Mouse (Mus musculus) bone marrow, adult 2 months (tissue): ENCODE measurements around the gene Gm3417. TPM values are rescaled to one million over a fixed set of nuclear protein-coding genes. Genes with fewer than 3 reads are reported as not detected.
"Not testable (repeated sequence)": the region's sequence is repeated elsewhere in the genome, so short reads cannot be mapped to it uniquely, and the experiment has no call there.

ENCODE experiments used
- H3K27ac ChIP-seq: fragments of 200-500 bp; 2 replicates; pipeline ENCODE4 v1.5.1; 2012; ENCODE audit warnings: low read depth, mild to moderate bottlenecking, control low read depth, inconsistent platforms, low read length; ENCODE audit not compliant: control insufficient read depth, poor library complexity, insufficient read depth
- H3K4me1 ChIP-seq: fragments of 200-500 bp; 2 replicates; pipeline ENCODE4 v1.6.1; 2011; ENCODE audit warnings: low read length; ENCODE audit not compliant: control insufficient read depth, insufficient read depth
- H3K4me3 ChIP-seq: fragments of 200-500 bp; replicated peaks from 2 replicates; pipeline ENCODE3; 2011; ENCODE audit warnings: mild to moderate bottlenecking, low read depth, low read length, control low read depth; ENCODE audit not compliant: control insufficient read depth
- WGBS: fragments of 180-500 bp; shearing (Covaris S2); methylation state at CpG from one replicate; pipeline ENCODE4 v1.1.7; 2018; 5-methylcytosine and 5-hydroxymethylcytosine counted together
- polyA plus RNA-seq: library from polyadenylated mRNA; stranded (reverse); fragments of >200 nt; gene quantifications from 2 replicates; pipeline ENCODE4 v1.2.4, GENCODE M21; 2011; ENCODE audit warnings: low replicate concordance; ENCODE audit not compliant: missing spikeins, insufficient read depth, insufficient read length

The Gm3417 gene
- polyA plus RNA-seq: not detected in 2 replicates

DNA sequence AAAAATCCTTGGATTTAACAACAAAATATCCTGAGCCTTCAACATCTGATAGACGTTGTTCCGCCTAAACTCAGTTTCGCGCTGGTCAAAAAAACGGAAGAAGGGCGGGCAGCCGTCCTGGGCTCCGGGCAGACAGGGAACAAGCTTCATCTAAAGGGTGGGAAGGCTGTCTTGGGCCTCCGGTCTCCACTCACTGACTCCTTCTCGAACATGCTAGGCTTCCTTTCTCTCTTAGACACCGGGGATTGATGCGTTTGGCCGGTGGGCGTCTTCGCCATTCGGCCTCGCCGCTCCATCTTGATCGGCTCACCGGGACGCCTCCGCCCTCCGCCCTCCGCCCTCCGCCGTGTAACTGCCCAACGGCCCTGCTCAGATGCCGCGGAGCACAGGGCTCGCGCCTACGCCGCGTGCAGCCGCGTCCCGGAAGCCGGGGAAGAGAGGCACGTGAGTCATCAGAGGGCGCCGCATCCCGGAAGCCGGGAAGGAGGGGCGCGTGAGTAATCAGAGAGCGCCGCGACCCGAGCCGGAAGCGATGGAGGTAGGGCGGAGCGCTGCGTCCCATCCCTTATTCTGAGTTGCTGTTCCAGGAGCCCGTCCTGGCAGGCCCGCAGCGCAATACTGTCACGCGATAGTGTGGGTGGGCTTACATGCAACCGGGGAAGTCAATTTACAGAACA lies at the start of gene Gm3417, which contains the start of gene 9030025P20Rik:
Gene Gm3417, minus strand, starts transcription at position 429 of the 677 bp plus-strand sequence.
Gene 9030025P20Rik, plus strand, starts transcription at position 107 of the 677 bp plus-strand sequence.
- not testable (repeated sequence) for H3K4me1 ChIP-seq, H3K4me3 ChIP-seq, H3K27ac ChIP-seq
- WGBS: no CpG with 5 or more reads among the region's 60 CpGs

DNA sequence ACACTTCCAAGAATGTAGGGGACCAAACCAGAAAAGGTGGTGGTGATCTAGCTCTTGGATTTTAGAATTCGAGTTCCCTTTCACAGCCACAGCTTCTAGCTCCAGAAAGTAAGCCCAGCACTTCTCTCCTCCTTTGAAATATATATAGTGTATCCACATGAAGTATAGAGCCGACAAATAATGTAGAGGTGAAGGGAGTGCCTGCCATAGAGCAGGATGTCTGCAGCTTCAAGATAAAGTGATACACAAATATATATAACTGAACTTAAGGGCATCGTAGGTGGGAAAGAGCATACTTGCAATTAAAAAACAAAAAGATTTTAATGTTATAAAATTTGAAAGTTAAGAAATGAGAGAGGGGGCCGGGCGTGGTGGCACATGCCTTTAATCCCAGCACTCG lies 46.9 kb upstream of the Gm3417 start:
- not testable (repeated sequence) for H3K4me3 ChIP-seq, H3K4me1 ChIP-seq, H3K27ac ChIP-seq
- no CpG with 5 or more reads among the region's 6 CpGs for WGBS

DNA sequence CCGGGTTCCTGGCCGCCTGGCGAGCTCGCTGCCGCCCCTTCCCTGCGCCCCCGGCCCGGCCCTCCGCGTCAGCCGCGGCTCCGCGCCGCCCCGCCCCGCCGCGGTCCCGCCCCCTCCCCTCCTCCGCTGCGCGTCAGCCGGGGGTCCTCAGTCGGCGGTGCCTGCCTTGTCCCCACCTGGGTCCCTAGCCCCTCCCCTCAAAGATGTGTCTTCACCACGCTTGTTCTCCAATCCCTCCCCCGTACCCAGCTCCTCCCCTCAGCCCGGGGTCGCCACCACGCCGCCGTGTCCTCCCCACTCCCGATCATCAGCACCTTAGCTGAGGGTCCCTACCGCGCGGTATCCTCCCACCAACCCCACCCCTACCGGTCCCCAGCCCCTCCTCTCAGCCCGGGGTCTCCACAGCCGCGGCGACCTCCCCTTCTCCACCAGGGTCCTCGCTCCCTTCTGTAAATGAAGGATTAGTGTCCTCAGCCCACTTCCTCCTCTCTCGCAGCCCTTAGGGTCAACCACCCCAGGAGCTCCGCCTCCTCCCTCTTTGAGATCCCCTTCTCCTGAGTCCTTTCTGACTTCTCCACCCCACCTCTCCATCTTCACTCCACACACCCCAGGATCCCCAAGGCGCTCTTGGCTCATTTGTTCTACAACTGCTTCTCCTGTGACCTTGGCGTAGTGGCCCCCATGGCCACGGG lies 46.1 kb upstream of the Gm3417 start:
- not testable (repeated sequence) for H3K4me1 ChIP-seq, H3K4me3 ChIP-seq, H3K27ac ChIP-seq
- WGBS: no CpG with 5 or more reads among the region's 48 CpGs

DNA sequence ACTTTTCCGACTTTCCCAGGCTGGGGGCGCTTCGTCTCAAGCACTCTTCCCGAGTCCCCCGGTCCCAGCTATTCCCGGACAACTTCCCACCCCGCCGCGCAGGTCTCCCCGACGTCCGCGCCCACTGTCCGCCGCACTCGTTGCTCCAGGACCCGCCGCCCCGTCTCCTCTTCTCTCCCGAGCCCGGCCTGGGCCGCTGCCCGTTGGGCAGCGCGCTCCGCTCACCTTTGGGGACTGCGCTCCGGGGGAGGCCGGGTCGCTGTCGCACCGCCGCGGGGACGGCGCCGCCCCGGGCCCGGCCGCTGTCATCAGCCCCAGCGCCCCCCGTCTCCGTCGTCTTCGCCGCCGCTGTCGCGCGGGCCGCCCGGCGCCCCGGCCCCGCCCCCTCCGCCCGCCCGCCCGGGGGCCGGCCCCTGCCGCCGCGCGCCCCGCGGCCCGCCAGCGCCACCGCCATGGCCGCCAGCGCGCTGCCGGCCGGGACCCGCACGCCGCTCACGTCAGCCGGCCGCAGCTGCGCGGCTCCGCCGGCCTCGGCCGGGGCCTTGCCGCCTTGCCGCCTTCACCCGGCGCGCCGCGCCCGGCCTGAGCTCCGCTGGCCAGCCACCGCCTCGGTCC lies 45.4 kb upstream of the Gm3417 start:
- not testable (repeated sequence) for H3K4me1 ChIP-seq, H3K4me3 ChIP-seq, H3K27ac ChIP-seq
- no CpG with 5 or more reads among the region's 97 CpGs for WGBS

DNA sequence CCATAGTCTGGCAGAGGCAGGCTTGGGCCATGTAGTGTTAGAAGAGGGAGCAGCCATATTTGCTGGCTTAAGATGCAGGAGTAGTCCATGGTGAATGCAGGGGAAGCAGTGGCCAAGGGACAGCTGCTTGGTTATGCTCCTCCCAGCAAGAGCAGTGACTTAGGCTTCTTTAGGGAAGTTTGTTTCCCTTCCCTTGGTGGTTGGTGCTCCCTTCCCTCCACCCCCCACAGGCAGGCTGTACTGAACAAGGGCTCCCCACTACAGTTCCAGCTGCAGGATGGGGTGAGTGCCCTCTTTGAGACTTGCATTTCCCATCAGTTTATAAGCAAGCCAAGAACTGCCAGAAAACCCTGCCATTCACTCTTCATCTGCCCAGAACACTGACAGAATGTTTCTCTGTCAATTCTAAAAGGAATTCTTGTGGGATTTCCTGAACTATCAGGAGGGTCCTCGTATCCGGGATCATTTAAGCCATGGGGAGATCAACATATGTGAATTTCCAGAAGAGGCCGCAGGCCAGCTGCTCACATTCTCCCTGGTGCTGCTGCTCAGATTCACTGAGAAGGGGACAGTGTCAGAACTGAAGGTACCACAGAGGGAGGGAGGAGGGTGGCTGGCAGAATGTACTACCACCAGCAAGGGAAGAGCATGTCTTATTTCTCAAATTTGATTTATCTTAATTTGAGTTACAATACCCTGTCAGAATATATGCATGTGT lies 43.1 kb upstream of the Gm3417 start:
- 82% methylated on average over 3 of the region's 3 CpGs for WGBS
- H3K4me3 ChIP-seq, H3K4me1 ChIP-seq: not testable (repeated sequence)
- peak overlapping the region; percentile 48; the same call in 1 of the 2 replicates for H3K27ac ChIP-seq

DNA sequence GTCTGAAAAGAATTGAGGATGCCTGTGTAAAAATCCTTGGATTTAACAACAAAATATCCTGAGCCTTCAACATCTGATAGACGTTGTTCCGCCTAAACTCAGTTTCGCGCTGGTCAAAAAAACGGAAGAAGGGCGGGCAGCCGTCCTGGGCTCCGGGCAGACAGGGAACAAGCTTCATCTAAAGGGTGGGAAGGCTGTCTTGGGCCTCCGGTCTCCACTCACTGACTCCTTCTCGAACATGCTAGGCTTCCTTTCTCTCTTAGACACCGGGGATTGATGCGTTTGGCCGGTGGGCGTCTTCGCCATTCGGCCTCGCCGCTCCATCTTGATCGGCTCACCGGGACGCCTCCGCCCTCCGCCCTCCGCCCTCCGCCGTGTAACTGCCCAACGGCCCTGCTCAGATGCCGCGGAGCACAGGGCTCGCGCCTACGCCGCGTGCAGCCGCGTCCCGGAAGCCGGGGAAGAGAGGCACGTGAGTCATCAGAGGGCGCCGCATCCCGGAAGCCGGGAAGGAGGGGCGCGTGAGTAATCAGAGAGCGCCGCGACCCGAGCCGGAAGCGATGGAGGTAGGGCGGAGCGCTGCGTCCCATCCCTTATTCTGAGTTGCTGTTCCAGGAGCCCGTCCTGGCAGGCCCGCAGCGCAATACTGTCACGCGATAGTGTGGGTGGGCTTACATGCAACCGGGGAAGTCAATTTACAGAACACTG lies 31.3 kb upstream of the Gm3417 start, which contains the start of gene Gm3435:
Gene Gm3435, plus strand, starts transcription at position 471 of the 708 bp plus-strand sequence.
- not testable (repeated sequence) for H3K27ac ChIP-seq, H3K4me1 ChIP-seq, H3K4me3 ChIP-seq
- WGBS: no CpG with 5 or more reads among the region's 60 CpGs

DNA sequence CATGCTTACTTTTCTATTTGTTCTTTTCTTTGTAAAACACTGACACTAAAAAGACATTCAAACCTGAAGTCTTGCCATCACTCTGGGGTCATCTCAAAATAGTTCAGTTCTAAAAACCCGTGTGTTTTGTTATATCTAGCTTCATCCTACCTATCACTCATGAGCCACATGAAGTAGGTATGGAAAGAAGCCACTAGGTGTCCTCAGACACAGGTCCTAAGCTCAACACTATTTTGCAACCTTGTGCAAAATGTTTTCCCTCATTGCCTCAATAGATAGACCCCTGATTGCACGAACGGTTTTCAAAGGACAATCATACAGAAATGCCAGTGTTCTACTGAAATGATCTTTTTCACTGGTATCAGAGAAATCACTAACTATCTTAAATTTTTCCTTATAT lies 30.5 kb upstream of the Gm3417 start:
- H3K4me3 ChIP-seq, H3K4me1 ChIP-seq, H3K27ac ChIP-seq: not testable (repeated sequence)
- no CpG with 5 or more reads among the region's 3 CpGs for WGBS

DNA sequence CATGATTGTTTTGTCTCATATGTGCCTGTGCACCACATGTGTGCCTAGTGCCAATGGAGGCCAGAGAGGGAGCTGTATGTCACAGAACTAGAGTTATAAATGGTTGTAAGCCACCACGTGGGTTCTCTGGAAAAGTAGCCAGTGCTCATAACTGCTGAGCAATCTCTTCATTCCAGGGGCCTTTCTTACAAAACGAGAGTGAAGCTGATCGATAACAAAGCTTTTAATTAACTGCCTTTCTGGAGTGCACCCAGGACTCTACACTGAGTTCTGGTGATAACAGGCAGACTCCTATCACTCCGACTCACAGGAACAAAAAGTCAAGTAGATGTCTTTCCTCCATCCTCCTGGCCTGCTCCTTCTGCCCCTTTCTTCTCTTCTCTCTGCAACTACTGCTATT lies 21.5 kb upstream of the Gm3417 start:
- H3K4me1 ChIP-seq, H3K27ac ChIP-seq, H3K4me3 ChIP-seq: not testable (repeated sequence)
- no CpG with 5 or more reads among the region's 4 CpGs for WGBS

DNA sequence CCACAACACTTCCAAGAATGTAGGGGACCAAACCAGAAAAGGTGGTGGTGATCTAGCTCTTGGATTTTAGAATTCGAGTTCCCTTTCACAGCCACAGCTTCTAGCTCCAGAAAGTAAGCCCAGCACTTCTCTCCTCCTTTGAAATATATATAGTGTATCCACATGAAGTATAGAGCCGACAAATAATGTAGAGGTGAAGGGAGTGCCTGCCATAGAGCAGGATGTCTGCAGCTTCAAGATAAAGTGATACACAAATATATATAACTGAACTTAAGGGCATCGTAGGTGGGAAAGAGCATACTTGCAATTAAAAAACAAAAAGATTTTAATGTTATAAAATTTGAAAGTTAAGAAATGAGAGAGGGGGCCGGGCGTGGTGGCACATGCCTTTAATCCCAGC lies 15.6 kb upstream of the Gm3417 start:
- H3K4me1 ChIP-seq, H3K27ac ChIP-seq, H3K4me3 ChIP-seq: not testable (repeated sequence)
- WGBS: no CpG with 5 or more reads among the region's 5 CpGs

DNA sequence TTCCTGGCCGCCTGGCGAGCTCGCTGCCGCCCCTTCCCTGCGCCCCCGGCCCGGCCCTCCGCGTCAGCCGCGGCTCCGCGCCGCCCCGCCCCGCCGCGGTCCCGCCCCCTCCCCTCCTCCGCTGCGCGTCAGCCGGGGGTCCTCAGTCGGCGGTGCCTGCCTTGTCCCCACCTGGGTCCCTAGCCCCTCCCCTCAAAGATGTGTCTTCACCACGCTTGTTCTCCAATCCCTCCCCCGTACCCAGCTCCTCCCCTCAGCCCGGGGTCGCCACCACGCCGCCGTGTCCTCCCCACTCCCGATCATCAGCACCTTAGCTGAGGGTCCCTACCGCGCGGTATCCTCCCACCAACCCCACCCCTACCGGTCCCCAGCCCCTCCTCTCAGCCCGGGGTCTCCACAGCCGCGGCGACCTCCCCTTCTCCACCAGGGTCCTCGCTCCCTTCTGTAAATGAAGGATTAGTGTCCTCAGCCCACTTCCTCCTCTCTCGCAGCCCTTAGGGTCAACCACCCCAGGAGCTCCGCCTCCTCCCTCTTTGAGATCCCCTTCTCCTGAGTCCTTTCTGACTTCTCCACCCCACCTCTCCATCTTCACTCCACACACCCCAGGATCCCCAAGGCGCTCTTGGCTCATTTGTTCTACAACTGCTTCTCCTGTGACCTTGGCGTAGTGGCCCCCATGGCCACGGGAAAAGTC lies 14.7 kb upstream of the Gm3417 start:
- H3K4me1 ChIP-seq, H3K4me3 ChIP-seq, H3K27ac ChIP-seq: not testable (repeated sequence)
- WGBS: no CpG with 5 or more reads among the region's 47 CpGs

DNA sequence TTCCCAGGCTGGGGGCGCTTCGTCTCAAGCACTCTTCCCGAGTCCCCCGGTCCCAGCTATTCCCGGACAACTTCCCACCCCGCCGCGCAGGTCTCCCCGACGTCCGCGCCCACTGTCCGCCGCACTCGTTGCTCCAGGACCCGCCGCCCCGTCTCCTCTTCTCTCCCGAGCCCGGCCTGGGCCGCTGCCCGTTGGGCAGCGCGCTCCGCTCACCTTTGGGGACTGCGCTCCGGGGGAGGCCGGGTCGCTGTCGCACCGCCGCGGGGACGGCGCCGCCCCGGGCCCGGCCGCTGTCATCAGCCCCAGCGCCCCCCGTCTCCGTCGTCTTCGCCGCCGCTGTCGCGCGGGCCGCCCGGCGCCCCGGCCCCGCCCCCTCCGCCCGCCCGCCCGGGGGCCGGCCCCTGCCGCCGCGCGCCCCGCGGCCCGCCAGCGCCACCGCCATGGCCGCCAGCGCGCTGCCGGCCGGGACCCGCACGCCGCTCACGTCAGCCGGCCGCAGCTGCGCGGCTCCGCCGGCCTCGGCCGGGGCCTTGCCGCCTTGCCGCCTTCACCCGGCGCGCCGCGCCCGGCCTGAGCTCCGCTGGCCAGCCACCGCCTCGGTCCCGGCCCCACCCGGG lies 14.0 kb upstream of the Gm3417 start:
- not testable (repeated sequence) for H3K27ac ChIP-seq, H3K4me1 ChIP-seq, H3K4me3 ChIP-seq
- WGBS: no CpG with 5 or more reads among the region's 98 CpGs

DNA sequence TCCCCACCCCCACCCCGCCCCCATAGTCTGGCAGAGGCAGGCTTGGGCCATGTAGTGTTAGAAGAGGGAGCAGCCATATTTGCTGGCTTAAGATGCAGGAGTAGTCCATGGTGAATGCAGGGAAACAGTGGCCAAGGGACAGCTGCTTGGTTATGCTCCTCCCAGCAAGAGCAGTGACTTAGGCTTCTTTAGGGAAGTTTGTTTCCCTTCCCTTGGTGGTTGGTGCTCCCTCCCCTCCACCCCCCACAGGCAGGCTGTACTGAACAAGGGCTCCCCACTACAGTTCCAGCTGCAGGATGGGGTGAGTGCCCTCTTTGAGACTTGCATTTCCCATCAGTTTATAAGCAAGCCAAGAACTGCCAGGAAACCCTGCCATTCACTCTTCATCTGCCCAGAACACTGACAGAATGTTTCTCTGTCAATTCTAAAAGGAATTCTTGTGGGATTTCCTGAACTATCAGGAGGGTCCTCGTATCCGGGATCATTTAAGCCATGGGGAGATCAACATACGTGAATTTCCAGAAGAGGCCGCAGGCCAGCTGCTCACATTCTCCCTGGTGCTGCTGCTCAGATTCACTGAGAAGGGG lies 11.6 kb upstream of the Gm3417 start:
- WGBS: 70% methylated on average over 4 of the region's 5 CpGs
- not testable (repeated sequence) for H3K4me1 ChIP-seq, H3K27ac ChIP-seq, H3K4me3 ChIP-seq
